Mouse (Mus musculus) stomach, postnatal 0 days (tissue): ENCODE data around the gene Rps11.

Source experiments
- CTCF ChIP-seq: IDR thresholded peaks from 2 replicates; pipeline ENCODE4 v1.5.1; 2016; ENCODE audit warnings: antibody characterized with exemption, low read depth, mild to moderate bottlenecking, moderate library complexity
- EP300 ChIP-seq: optimal IDR thresholded peaks from 2 replicates; pipeline ENCODE3; 2016; ENCODE audit warnings: antibody characterized with exemption

DNA sequence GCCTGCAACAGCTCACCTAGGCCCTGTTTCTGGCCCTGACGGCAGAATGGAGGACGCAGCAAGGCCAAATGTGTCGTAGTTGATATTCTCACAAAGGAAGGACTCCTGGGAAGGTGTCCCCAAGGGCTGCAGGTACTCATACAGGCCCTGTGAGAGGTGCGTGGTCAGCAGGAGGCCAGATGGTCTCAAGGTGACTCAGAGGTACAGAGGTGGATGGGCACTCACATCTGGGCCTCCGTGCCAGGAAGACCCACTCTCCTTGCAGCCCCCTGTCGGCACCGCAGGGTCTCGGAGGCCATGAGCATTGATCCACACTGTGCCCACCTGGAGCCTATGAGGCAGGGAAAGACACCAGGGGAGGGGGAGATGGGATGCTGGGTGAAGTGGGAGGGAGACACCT is 21.2 kb upstream of the Rps11 start:
- no peak for TF ChIP-seq CTCF
- TF ChIP-seq EP300 = no peak
